Mouse (Mus musculus) lung, adult 18-20 months (tissue): Measurements from ENCODE around the gene Itpr3.

Source experiments
- DNase-seq, 2 experiments: peaks; one replicate each; pipeline ENCODE4 v3.0.0; 2022; ENCODE audit warnings: mixed read lengths in 2 of 2

Gene Itpr3

DNA sequence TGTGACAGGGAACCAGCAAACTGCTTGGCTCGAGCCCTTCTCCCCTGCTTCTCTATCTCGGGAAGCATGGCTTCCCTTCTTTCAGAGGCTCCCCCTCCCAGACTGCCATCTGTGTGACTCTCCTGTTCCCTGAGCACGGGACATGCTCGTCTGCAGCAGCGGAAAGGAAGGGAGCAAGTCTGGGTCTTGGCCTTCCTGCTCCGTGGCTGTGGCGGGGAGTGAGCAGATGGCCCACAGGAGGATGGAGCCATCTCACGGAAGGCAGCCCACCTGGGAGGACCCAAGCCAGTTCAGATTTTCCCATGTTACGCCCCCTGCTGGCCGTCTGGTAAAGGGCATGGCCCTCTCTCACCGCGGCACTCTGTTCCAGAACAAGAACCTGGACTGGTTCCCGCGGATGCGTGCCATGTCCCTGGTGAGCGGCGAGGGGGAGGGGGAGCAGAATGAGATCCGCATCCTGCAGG, 63.5 kb downstream of the Itpr3 start:
- DNase-seq = peak; percentile 61 to 68

DNA sequence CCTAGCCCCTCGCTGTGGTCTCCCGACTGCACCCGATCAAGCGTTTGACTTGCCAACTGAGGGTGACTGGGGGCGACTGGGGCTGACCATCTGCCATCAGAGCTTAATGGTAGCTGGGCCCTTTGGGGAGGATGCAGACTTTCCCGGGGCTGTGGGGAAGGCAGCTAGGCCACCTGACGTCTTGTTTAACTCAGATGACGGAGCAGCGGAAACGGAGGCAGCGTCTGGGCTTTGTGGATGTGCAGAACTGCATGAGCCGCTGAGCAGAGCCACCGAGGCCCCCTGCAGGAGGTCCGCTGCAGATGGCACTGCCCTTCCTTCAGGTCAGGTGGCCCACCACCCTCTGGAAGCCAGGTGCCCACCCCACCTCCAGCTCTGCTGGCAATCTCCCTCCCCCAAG, 64.2 kb downstream of the Itpr3 start:
- no peak for DNase-seq

DNA sequence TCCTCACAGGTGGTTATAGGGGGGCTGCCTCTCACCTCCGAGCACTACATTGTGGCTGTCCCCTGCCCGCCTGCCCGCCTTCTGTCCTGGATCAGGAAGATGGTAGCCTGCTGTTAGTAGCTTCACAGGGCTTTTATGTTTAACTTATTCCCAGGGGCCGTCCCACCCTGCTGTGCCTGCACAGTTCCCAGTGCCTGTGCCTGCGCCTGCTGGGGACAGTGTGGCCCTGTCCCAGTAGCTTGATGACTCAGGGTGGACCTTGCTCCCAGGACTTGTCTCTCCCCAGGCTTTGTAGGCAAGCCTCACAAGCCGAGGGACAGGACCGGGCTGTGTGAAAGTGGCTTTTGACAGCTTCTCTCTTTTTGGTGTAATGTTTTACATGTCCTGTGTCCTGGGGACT, 64.7 kb downstream of the Itpr3 start:
- no peak for DNase-seq

DNA sequence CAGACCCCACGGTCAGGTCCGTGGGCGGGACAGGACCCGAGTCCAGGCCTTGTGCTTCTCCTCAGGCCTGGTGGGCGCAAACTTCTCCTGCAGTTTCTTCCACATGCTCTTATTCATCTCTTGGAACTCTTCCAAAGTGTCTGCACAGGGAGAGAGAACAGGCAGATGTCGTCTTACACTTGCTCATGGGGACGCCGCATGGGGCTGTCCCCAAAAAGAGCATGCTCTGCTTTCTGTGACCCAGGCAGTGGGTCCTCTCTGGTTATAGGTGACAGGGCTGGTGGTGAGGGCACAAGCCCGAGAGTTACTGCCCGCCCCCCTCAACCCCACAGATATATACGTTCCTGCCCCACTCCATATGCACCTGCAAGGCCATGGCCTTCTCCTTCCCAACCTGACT, 65.6 kb downstream of the Itpr3 start:
- DNase-seq = no peak

DNA sequence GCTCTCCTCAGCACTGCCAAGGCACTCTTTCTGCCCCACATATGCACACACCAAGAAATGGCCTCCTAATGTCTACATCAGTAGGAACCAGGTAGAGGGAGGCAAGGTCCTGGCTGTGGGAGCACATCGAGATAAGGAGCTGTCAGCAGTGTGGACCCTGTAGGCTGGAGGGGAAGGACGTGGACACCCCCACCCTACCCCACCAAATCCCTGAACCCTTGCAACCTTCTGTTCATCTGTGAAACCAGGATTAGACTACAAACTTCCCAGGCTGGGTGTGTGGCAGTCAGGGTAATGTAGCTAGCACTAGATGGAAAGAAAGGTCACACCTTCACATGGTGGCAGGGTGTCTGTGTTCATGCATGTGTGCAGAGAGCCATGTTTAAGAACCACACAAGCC, 66.0 kb downstream of the Itpr3 start:
- no peak for DNase-seq

DNA sequence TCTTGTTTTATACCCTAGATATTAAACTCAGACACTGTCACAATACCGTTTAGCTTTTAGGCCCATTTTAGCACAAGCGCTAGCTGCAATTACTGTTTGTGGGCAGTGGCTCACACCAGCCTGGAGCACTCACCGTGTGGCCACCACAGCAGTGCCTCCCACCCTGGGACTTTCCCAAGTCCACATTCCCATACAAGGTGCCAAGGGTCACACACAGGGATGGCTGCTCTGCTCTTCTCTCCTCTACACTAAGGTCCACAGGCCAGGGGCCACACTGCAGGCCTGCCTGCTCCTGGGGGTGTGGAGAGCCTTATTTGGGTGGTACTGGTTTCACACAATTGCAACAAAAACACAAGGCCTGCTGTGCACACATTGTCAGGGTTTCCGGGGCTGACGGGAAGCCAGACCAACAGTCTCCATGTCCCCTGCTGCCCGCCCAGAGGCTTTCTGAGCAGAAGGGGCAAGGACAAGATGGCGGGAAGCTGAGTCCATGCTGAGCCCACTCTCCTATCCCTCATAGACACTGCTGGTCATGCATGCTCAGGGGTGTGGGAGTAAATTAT, 66.8 kb downstream of the Itpr3 start:
- no peak for DNase-seq

DNA sequence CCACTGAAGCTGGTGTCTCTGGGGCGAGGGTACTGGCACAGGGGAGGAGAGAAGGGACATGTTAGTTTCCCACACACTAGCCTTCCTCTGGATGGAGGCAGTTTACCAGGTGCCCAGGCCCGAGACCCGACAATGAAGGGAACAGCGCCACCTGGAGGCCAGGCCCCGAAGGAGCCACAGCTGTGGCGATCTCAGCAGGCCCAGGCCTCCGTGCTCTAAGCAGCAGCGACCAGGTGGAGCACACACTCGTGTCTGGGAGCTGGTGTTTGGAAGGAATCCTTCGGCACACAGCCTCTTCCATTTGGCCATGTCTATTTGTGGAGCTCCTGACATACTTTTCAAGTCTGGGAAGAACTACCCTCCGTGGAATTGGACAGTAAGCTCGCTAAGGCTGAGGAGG, 68.1 kb downstream of the Itpr3 start:
- DNase-seq = peak; percentile 61 to 68

DNA sequence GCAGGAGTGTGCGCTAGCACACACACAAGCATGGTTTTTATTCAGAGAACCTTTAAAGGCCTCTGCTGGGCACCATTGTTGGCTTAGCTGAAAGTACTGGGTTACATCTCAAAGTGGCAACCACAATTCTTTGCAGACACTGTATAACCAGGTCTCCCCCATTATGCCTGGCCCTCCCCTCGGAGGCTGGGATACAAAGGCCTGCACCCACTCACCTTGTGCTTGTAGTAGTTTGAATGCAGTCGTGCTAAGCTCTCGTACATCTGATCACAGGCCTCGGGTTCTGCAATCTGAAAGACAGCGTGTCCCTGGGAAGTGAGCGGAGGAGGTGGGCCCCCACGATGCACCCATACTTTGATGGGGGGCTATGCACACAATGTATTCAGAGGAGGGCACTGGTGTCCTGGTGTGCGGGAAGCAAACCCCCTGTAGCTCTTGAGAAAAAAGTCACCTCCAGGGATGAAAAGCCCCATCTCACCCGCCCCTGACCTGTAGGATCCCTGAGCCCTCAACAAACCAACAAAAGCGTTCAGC, 68.6 kb downstream of the Itpr3 start:
- no peak for DNase-seq

DNA sequence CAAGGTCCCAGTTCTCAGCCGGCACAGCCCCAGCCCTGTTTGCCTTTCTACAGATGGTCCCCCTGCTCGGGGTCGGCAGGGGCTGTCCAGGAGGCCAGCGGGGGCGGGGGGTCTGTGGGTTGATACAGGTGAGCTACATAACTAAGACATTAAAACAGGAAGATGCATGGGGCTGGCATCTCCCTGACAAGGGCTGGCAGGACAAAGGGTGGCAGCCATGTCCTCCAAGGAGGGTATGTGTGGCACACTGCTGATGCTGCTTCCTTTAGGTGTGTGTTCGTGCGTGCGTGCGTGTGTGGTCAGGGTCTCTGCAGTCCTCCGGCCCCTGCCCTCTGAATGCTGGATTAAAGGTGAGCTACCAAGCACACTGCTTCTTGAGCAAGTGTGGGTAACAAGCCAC, 69.9 kb downstream of the Itpr3 start:
- no peak for DNase-seq

DNA sequence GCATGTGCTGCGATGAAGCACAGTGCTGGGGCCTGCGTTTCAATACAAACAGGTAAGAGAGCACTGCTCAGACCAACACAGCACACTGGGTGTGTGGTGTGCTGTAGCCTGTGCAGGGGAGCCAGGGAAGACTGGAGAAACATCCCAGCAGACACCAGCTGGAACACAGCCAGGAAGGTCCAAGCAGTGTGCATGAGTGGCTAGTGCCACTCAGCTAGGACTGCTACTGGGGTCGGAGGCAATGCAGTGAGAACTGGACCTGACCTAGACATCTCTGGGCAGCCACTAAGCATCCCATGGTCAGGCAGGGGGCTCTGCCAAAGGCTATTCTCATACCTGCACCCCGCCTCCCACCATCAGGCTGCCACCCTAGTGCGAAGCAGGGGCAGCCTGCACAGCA, 71.1 kb downstream of the Itpr3 start:
- peak in 1 of 2 experiments; percentile 5 for DNase-seq

DNA sequence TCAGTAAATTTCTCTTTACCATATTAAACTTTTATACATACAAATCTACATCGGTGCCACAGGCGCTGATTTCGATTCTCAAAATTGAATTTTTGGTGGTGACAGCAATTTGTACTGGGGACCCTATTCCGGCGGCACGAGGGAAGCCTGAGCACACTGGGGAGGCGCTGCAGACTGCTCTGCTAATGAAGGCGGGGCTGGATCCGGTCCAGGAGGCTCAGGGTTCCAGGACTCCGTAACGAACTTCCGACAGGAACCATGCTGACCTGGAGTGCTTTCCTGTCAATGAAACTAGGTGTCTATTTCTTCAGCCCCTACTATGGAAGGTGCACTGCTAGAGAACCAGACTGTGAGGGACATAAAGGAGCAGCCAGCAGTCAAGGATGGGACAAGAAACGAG, 72.2 kb downstream of the Itpr3 start:
- peak in 1 of 2 experiments; percentile 3 for DNase-seq

DNA sequence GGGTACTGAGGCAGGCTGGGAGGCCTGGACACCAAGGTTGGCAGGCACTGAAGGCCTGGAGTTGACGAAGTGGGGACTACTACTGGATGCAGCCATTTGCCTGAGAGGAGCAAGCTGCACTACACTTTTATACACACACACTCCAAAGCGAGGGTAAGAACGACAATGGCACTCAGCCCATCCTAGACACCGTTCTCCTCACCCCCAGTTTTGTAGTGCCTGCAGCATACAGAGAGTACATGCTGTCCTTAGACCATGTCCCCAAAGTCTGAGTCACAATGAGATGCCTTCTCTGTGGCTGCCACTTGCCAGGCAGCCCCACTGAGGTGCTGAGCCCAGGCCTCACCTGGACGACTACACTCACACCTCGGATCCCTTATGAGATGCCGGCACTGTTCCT, 72.7 kb downstream of the Itpr3 start:
- no peak for DNase-seq

DNA sequence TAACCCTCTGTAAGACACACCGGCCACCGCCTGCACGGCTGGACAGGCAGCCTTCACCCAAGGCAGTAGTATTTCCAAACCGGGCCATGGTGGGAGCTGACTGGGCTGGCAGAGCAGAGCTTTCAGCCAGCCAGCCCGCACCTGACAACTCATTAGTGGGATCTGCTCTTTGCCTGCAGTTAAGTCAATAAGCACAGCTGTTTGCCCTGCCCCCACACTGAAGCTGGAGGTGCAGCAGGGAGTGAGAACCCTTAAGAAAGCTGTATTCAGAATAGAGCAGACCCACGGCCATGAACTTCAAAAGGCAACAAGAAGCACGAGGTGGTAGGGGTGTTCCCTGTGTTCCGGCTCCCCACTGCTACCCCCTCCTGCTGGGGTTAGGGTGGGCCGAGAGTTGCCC, 73.1 kb downstream of the Itpr3 start:
- DNase-seq = no peak

DNA sequence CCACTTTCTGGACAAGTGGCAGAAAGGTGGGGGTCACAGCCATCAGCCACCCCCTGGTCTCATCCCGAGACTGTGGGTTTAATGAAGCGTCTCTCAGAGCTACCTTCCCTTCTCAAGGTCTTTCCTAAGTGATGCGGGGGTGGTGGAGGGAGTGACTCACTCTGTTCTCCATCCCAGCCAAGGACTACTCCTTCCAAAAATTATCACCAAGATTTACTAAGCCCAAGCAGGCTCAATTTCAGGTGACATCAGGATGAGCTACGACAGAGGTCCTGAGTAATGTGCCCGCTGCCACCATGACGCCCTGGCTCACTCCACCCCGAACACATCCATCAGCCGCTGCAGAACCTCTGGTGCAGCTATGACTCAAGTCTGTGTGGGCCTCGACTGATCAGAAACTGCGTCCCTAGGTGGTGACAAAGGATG, 74.1 kb downstream of the Itpr3 start:
- DNase-seq = peak in 1 of 2 experiments; percentile 3

DNA sequence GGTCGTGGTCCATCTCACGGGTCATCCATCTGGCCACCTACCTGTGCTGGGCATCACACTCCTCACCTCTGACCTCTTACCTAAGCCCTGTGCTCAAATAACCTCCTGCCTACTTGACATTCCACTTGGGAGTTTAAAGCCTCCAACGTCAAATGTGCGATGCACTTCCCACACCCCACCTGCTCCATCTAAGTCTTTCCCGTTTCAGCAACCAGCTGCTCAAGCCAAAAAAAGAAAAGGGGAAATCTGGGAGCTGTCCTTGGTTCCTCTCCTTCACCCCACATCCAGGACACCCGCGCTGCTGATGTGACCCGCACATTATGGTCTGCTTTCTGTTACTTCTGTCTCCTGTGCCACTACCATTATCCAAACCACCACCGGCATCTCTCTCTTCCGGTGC, 75.1 kb downstream of the Itpr3 start:
- no peak for DNase-seq

DNA sequence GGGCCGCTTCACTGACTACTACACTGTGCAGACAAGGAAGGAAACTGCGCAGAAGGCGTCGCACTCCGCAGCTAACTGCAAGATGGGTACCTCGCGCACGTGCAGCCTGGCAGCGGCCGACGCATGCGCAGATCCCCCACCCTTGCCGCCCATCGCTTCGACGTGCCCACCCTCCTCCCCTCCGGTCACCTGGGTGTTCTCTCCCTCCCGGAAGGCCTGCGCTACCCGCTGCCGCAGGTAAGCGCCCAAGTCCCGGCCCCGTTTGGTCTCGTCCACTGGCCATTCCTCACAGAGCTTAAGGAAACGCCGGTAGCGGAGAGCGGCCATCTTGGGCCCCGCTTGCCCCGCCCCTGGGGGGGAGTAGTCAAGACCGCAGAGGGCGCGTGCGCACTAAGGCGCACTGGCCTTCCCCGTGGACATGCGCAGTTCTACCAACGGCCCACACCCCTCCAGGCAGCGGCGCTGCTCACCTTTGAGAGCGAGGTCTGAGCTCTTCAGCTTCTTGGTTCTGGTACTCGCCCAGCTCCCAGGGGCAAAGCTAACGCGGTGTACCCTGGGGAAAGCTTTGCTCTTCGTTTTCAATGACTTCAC, 76.5 kb downstream of the Itpr3 start, which contains the start of gene Uqcc2:
Uqcc2 (minus strand) TSS at position 366 of the 591 bp plus-strand sequence.
- DNase-seq = peak; percentile 95 to 98

DNA sequence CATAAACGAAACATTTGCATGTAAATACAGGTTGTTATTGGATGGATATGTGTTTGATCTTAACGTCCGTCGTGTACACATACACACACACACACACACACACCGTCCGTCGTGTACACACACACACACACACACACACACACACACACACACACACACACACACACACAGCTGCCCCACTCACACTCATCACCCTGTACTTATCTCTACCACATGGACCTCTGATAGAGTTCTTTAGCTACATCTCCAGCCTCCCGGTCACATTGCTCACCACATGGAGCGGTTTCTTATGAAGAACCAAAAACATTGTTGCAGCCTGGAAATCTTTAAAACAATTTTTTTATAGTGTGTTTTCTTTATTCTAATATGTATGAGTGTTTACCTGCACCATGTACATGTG, 77.1 kb downstream of the Itpr3 start:
- no peak for DNase-seq

DNA sequence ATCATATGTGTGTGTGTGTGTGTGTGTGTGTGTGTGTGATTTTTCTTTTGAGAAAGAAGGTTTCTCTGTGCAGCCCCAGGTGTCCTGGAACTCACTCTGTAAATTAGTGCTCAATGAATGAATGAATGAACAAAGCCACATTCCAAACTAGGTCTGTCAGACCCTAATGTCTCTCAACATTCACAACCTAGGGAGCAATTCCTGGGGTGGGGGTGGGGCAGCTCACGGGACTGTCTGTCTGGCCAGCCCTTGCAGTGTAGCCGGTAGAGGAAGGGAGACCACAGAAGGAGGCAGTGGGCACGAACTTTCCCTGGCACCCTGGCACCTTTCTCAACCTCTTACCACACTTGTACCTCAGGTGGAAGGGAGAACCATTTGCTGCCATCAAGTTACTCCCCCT, 77.6 kb downstream of the Itpr3 start:
- no peak for DNase-seq

DNA sequence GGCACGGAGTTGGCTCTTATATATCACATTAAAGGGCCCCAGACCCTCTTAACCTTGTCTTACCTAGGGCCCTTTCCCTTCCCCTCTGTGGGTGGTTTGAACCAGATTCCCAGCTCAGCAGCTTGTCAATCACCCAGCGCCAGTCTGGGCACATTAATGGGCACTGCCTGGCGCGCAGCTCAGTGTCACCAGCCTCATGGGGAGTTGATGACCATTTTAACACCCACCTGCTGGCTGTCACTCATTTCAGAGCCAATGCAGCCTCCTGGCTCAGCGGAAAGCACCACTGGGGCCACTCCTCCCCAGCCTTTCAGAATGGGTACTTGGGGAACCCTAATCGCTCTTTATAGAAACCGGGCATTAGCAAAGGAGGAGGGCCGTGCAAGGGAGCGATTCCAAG, 81.3 kb downstream of the Itpr3 start:
- DNase-seq = no peak

DNA sequence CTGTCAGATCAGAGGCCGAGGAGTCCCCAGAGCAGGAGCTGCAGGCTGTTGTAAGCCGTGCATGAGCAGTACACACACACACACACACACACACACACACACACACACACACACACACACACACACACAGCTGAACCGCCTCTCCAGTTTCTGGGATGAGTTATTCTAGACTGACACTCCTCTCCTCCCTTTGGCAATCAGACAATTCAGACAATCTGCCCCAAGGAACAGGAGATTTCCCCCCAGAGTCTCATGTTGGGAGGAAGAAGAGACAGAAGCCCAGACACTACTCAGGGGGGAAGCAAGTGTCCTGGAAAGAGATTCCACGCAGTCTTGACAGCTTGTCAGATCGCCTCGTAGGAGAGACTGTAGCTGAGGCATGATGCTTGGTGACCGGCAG, 82.2 kb downstream of the Itpr3 start:
- no peak for DNase-seq

DNA sequence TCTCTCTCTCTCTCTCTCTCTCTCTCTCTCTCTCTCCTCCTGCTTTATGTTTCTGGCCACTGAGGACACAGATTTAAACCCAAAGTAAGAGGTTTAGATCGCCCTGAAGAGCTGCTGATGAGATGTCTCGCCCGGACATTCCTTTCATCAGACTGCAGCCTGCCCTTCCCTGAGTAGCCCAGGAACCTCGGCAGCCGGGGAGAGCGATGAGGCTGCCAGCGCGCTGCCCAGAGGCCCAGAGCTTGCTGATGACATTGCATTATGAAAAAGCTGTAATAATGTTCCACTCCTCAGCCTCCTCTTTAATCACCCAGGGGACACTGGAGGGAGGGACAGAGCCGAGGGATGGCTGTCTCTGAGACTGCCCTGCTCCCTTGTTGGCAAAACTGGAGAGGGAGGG, 83.2 kb downstream of the Itpr3 start:
- no peak for DNase-seq

DNA sequence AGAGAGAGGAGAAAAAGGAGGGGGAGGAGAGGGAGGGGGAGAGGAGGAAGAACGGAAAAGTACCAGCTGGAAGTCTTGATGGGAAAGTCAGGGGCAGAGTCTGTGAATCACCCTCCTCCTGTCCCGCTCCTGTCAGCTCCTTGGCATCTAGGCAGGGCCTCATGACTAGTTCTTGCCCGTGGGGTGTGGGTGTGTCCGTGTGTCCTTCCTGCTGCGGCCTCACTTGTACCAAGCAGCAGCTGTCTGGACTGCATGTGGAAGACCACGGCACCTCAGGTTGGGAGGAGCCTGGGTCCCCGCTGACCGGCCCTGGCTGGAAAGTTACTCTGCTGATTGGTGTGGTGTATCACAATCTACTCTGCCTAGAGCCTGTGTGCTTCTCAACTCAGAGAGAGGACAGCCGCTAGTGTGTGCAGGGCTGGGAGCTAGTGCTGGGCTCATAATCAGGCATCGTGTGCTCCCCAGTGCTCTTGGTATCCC, 84.9 kb downstream of the Itpr3 start:
- DNase-seq = peak in 1 of 2 experiments; percentile 35

DNA sequence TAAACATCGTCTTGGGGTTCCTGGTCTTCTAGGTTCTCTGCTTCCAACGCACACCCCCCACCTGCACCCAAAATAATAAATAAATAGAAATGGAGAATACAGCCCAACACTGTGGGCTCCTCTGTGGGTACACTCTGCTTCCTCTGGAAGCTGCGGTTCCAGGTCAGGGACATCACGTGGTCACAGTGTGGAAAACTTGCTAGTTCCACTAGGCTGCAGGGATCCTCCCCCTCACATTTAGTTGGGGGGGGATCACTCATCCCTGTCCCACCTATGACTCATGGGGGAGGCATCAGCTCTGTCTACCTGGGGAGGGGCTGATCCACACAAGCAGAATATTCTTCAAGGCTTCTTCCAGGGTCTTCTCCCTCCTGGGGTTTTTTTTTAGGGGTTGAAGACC, 87.0 kb downstream of the Itpr3 start:
- no peak for DNase-seq

DNA sequence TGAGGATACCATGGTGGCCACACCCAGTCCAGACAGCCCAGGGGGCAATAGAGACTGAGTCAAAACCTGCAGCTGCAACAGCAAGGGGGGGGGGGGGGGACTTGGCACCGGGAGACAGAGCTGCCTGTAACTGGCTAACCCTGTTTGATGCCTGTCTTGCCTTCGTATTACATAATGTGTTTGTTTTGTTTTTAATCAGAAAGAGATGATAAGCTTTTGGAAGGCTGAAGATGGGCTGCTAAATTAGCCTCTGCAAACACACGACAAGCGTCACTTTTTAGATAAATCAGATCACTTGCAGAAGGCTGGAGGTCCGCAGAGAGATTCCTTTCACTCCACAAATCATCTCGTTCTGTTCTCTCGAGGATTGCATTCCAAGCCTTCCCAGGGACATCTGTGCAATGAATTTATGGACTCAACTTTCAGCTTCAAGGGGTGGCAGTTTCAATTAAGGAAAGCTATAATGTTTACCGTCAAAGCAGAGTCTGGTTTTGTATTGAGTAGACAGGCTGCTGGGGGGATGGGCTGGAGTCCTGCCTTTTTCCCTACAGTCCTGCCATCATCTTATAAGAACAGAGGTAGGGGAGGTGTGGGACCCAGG, 89.3 kb downstream of the Itpr3 start:
- DNase-seq = no peak
